Mouse (Mus musculus) midbrain, postnatal 0 days (tissue): ENCODE measurements around the gene Elp5. TPM values are rescaled to one million over a fixed set of nuclear protein-coding genes. Genes with fewer than 3 reads are reported as not detected.

ENCODE experiments used
- ATAC-seq: fragments of 200-750 bp; cut with Nextera tagmentation; 2 replicates; pipeline ENCODE4 v1.8.0; 2017; ENCODE audit warnings: moderate number of reproducible peaks, mild to moderate bottlenecking, moderate TSS enrichment, moderate library complexity; ENCODE audit not compliant: low FRiP score
- DNase-seq: peaks from one replicate; pipeline ENCODE4 v3.0.0-alpha.2; 2015; ENCODE audit warnings: low spot score
- H3K27ac ChIP-seq: fragments of 300-500 bp; sonication (generic); 2 replicates; pipeline ENCODE4 v1.5.1; 2014; ENCODE audit warnings: low read depth, mild to moderate bottlenecking, low read length, mixed read lengths
- H3K27me3 ChIP-seq: fragments of 300-500 bp; sonication (generic); 2 replicates; pipeline ENCODE4 v1.6.1; 2014; ENCODE audit warnings: low read length, control low read depth, mixed read lengths; ENCODE audit not compliant: insufficient read depth
- H3K36me3 ChIP-seq: fragments of 300-500 bp; sonication (generic); 2 replicates; pipeline ENCODE4 v1.6.1; 2014; ENCODE audit warnings: low read length, control low read depth, mixed read lengths; ENCODE audit not compliant: insufficient read depth
- H3K4me1 ChIP-seq: fragments of 300-500 bp; sonication (generic); 2 replicates; pipeline ENCODE4 v1.6.1; 2014; ENCODE audit warnings: mild to moderate bottlenecking, control low read depth, antibody characterized with exemption, low read length, mixed read lengths; ENCODE audit not compliant: insufficient read depth
- H3K4me2 ChIP-seq: fragments of 300-500 bp; sonication (generic); 2 replicates; pipeline ENCODE4 v1.6.1; 2014; ENCODE audit warnings: low read depth, mild to moderate bottlenecking, low read length, mixed read lengths; ENCODE audit not compliant: poor library complexity, severe bottlenecking
- H3K4me3 ChIP-seq: fragments of 300-500 bp; sonication (generic); 2 replicates; pipeline ENCODE4 v1.5.1; 2014; ENCODE audit warnings: low read depth, mild to moderate bottlenecking, low read length, moderate library complexity
- H3K9ac ChIP-seq: fragments of 300-500 bp; sonication (generic); replicated peaks from 2 replicates; pipeline ENCODE4 v1.6.1; 2014; ENCODE audit warnings: mild to moderate bottlenecking, low read length, moderate library complexity, mixed read lengths; ENCODE audit not compliant: poor library complexity, severe bottlenecking
- H3K9me3 ChIP-seq: fragments of 300-500 bp; sonication (generic); 2 replicates; pipeline ENCODE4 v1.6.1; 2016; ENCODE audit warnings: low read length, control low read depth
- CTCF ChIP-seq: IDR thresholded peaks from 2 replicates; pipeline ENCODE4 v1.5.1; 2016; ENCODE audit warnings: antibody characterized with exemption, mild to moderate bottlenecking
- WGBS: fragments of 180-500 bp; shearing (Covaris S2); extraction: QIAGEN DNeasy Blood & Tissue Kit; methylation state at CpG from one replicate; pipeline ENCODE4 v1.1.7; 2014; 5-methylcytosine and 5-hydroxymethylcytosine counted together
- polyA plus RNA-seq: library from polyadenylated mRNA; unstranded; fragments of >200 nt; fragmentation: Nextera tagmentation; extraction: Ambion mirVana; gene quantifications from 2 replicates; pipeline ENCODE4 v1.2.1, GENCODE M21; 2015
- total RNA-seq: library from RNA; depleted of rRNA; stranded (reverse); fragments of >200 nt; gene quantifications from 2 replicates; pipeline ENCODE4 v1.2.3, GENCODE M21; 2014

Gene Elp5
- total and polyA plus RNA-seq, 2 experiments from 2014 or later = 157 to 171 TPM

GRCm38 (mm10) chr11:69997070-69997509 is 14.8 kb upstream of the Elp5 start:
- WGBS = 0% methylated on average over 19 of the region's 44 CpGs
- peaks cover 9% of the 10 kb centered on the region for H3K4me1 ChIP-seq
- no peak for TF ChIP-seq CTCF

DNA sequence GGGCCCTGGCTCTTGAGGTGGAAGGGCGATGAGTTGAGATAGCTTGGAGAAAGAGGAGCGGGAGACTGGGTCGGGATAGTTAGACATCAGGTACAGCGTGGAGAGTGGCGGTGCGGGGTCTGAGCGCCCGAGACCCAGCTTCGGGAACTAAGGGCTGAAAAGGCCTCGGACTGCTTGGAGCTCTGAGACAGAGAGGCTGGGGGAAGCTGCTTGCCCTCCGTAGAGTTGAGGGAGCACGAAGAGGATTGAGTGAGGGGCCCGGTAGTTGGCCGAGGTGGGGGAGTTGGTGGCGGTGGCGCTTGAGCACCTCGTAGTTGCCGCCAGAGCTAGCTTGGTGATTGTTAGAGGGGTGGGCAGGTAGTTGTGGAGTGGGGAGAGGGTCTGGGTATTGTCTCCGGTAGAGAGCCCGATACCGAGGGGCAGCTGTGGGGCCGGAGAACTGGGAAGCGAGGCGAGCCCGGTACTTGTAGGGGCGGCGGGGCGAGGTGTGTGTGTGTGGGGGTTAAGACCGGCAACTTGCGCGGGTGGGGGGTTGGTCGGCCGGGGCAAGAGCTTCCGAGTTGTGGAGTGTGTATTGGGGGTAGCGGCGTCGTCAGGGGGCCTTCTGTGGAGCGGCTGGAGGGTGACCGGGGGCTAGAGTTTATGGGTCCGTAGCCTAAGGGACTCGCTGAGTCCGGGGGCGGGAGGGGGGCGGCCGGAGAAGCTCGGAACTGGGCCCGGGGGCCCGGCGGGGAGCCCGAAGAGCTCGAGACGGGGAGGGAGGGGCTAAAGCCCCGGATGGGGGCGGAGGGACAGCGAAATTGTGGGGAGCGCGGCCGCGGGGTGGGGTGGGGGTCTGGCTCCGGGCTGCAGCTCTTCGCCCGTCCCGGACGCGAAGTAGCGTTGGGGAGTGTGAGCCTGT is 14.1 kb upstream of the Elp5 start:
- peak overlapping the region; percentile 95 for H3K4me2 ChIP-seq
- DNase-seq = peak; percentile 59
- H3K36me3 ChIP-seq = peaks cover 12% of the 10 kb centered on the region; the same call in 1 of the 2 replicates
- H3K4me3 ChIP-seq = peak overlapping the region; percentile 85
- H3K9me3 ChIP-seq = no peaks in the 10 kb centered on the region
- under 1% methylated on average over 52 of the region's 66 CpGs for WGBS
- no peak for ATAC-seq
- no peak for TF ChIP-seq CTCF
- H3K4me1 ChIP-seq = peaks cover 3% of the 10 kb centered on the region; the same call in 1 of the 2 replicates
- H3K27ac ChIP-seq = peak overlapping the region; percentile 82
- H3K27me3 ChIP-seq = no peaks in the 10 kb centered on the region
- peak overlapping the region; percentile 86 for H3K9ac ChIP-seq

More at GRCm38 (mm10) chr11:69997070-69997509, 14.8 kb upstream of the Elp5 start:
- Histone ChIP-seq H3K4me2 (peak overlapping the region; percentile 95), H3K9me3 (no peaks in the 10 kb centered on the region), H3K4me3 (peak overlapping the region; percentile 85), H3K27me3 (no peaks in the 10 kb centered on the region), H3K9ac (peak overlapping the region; percentile 86), H3K27ac (peak overlapping the region; percentile 82), H3K36me3 (peaks cover 12% of the 10 kb centered on the region; the same call in 1 of the 2 replicates)
- DNase-seq (peak; percentile 74), ATAC-seq (0 out of 2 replicates have a peak, but pooled peaks have one; percentile 2)

- DNase-seq = peak; percentile 99
- peak within 1 kb of the TSS; percentile 86 for H3K9ac ChIP-seq
- ATAC-seq = peak; percentile 82
- under 1% methylated on average over 36 of the region's 36 CpGs for WGBS
- H3K9me3 ChIP-seq = no peaks in the 10 kb centered on the region
- peak; percentile 64 for TF ChIP-seq CTCF
- H3K36me3 ChIP-seq = peaks cover 12% of the 10 kb centered on the region; the same call in 1 of the 2 replicates
- peak within 1 kb of the TSS; percentile 82 for H3K27ac ChIP-seq
- H3K27me3 ChIP-seq = no peaks in the 10 kb centered on the region
- peak within 1 kb of the TSS; percentile 95 for H3K4me2 ChIP-seq
- peaks cover 3% of the 10 kb centered on the region; the same call in 1 of the 2 replicates for H3K4me1 ChIP-seq
- H3K4me3 ChIP-seq = peak within 1 kb of the TSS; percentile 85
These were observed 13.2 kb upstream of the Elp5 start, which contains the start of gene Phf23 for GRCm38 (mm10) chr11:69995391-69995960. TSS of gene Phf23 (plus strand) at chr11:69995777.

DNA sequence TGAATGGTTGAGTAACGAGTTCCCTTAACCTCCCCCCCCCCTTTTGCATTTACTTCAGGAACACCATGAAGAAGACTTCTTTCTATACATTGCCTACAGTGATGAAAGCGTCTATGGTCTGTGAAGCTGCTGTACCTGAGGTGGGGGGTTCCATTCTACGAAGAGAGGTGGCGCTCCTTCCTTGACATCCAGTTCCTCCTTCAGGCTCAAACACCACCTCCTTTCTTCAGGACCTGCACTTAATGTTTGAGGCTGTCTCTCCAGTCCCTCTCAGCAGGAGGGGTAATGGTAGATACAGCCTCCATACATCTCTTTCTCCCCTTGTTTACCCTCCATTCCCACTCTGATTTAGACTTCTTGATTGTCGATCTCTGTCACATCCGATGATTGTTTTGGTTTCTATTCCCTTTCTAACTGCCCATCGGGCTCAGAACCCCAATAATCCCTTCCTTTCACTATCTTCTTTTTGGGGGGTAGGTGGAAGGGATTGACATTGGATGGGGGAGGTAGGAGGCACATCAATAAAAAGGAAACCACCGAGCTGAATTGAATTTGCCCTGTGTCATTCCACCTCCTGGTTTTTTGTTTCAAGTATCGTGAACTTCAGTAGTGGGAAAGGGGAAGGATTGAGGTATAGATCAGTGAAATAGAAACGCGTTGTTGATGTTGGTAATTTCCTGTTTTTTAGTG is 12.2 kb upstream of the Elp5 start:
- H3K4me2 ChIP-seq = no peak overlapping the region
- peak; percentile 48 for TF ChIP-seq CTCF
- H3K4me1 ChIP-seq = no peaks in the 10 kb centered on the region; the same call in 1 of the 2 replicates
- H3K4me3 ChIP-seq = no peak overlapping the region
- no peaks in the 10 kb centered on the region for H3K27me3 ChIP-seq
- no peak overlapping the region for H3K27ac ChIP-seq
- DNase-seq (no peak), ATAC-seq (no peak)
- H3K9ac ChIP-seq = no peak overlapping the region
- 85% methylated on average over 11 of the region's 11 CpGs for WGBS
- H3K9me3 ChIP-seq = no peaks in the 10 kb centered on the region
- peaks cover 17% of the 10 kb centered on the region; the same call in 1 of the 2 replicates for H3K36me3 ChIP-seq

- Histone ChIP-seq H3K4me1 (no peaks in the 10 kb centered on the region; the same call in 1 of the 2 replicates), H3K4me3 (no peak overlapping the region), H3K36me3 (peaks cover 22% of the 10 kb centered on the region), H3K9ac (no peak overlapping the region), H3K27me3 (no peaks in the 10 kb centered on the region), H3K4me2 (peak overlapping the region; percentile 61), H3K9me3 (no peaks in the 10 kb centered on the region), H3K27ac (no peak overlapping the region)
- ATAC-seq (no peak), DNase-seq (no peak)
- no peak for TF ChIP-seq CTCF
- 92% methylated on average over 3 of the region's 3 CpGs for WGBS
These were observed 10.6 kb upstream of the Elp5 start for GRCm38 (mm10) chr11:69992932-69993331.
